Mouse (Mus musculus) bone marrow, adult 2 months (tissue): Measurements from ENCODE around the gene Glod4. TPM values are rescaled to one million over a fixed set of nuclear protein-coding genes. Genes with fewer than 3 reads are reported as not detected.

Experiments
- H3K27ac ChIP-seq: fragments of 200-500 bp; 2 replicates; pipeline ENCODE4 v1.5.1; 2012; ENCODE audit warnings: low read depth, mild to moderate bottlenecking, control low read depth, inconsistent platforms, low read length; ENCODE audit not compliant: control insufficient read depth, poor library complexity, insufficient read depth
- H3K4me1 ChIP-seq: fragments of 200-500 bp; 2 replicates; pipeline ENCODE4 v1.6.1; 2011; ENCODE audit warnings: low read length; ENCODE audit not compliant: control insufficient read depth, insufficient read depth
- H3K4me3 ChIP-seq: fragments of 200-500 bp; replicated peaks from 2 replicates; pipeline ENCODE3; 2011; ENCODE audit warnings: mild to moderate bottlenecking, low read depth, low read length, control low read depth; ENCODE audit not compliant: control insufficient read depth
- CTCF ChIP-seq: fragments of 200-500 bp; IDR thresholded peaks from 2 replicates; pipeline ENCODE4 v1.5.1; 2011; ENCODE audit warnings: low read length, control low read depth; ENCODE audit not compliant: control insufficient read depth, insufficient read depth
- POLR2A ChIP-seq: fragments of 200-500 bp; IDR thresholded peaks from 2 replicates; pipeline ENCODE4 v1.6.1; 2011; ENCODE audit warnings: low read depth, mild to moderate bottlenecking, control low read depth, low read length, borderline replicate concordance; ENCODE audit not compliant: control insufficient read depth
- WGBS: fragments of 180-500 bp; shearing (Covaris S2); methylation state at CpG from one replicate; pipeline ENCODE4 v1.1.7; 2018; 5-methylcytosine and 5-hydroxymethylcytosine counted together
- polyA plus RNA-seq: library from polyadenylated mRNA; stranded (reverse); fragments of >200 nt; gene quantifications from 2 replicates; pipeline ENCODE4 v1.2.4, GENCODE M21; 2011; ENCODE audit warnings: low replicate concordance; ENCODE audit not compliant: missing spikeins, insufficient read depth, insufficient read length

Glod4 gene
- polyA plus RNA-seq, 1 experiment = 25.0 TPM

DNA sequence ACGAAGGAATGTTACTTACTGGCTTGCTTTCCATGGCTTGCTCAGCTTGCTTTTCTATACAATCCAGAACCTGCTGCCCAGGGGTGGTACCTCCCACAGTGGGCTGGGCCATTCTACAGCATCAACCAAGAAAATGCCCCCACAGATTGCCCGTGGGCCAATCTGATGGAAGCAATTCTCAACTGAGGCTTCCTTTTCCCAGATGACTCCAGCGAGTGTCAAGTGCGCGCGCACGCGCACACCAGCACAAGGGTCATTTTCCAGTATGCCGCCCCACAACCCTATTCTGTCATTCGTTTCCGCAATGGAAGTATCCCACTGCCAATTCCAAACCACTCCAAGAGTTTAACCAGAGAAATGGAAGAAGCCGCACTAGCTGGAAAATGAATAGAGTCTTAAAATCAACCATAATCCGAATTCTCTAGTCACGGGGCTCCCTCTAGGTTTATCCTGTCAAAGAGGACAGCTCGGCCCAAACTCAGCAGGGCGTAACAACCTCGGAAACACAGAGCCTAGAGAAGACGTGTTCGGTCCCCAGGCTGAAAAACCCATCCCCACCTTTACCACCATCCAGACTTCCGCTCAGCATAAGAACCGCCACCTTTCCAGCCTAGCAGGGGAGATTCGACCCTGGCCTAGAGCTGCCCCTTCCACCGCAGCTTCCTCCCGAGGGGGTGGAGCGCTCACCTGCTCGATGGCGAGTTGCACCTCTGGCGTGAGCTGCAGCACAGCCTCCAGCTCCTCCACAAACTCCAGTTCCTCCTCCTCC, 64.6 kb downstream of the Glod4 start:
- WGBS = 1% methylated on average over 28 of the region's 28 CpGs
- Histone ChIP-seq H3K4me1 (no peaks in the 10 kb centered on the region; the same call in 1 of the 2 replicates), H3K4me3 (peak overlapping the region; percentile 99), H3K27ac (peak overlapping the region; percentile 51)
- TF ChIP-seq CTCF (no peak), POLR2A (no peak)

DNA sequence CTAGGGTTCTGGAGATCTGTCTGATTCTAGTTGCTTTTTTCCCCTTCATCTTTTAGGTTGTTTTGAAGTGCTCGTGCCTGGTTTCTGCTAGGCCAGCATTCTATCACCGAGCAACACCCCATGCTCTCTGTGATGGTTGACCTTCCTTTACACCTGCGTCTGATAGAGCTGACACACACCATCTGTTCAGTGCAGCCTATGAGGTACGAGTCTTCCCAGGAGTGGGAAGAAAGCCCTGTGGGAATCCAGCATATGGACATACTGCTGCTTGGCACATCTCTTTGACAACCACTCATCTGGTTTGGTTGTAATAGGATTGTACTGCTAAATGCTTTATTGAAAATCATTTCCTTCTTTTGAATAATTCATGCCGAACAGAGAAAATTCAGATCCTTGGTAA, 73.3 kb downstream of the Glod4 start:
- no peak for TF ChIP-seq POLR2A
- TF ChIP-seq CTCF = no peak
- H3K27ac ChIP-seq = no peak overlapping the region
- H3K4me1 ChIP-seq = no peaks in the 10 kb centered on the region
- WGBS = 92% methylated on average over 5 of the region's 5 CpGs
- no peak overlapping the region for H3K4me3 ChIP-seq

DNA sequence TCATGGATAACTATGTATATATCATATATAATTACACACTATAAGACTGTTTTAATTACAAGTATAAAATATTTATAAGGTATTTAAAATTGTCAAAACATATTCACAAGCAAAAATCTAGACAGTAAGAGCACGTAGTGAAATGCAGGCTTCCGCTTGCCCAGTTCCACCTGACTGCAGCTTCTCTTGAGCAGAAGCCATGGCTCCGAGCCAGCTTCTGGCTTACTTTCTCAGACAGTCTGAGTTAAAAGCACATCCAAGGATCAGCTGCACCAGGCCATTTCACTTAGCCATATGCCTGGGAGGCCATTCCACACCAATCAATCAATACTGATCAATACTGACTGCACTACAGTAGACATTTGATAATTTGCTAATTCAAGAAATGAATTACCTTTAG, 74.5 kb downstream of the Glod4 start:
- WGBS = 86% methylated on average over 3 of the region's 3 CpGs
- Histone ChIP-seq H3K4me1 (no peaks in the 10 kb centered on the region), H3K4me3 (no peak overlapping the region), H3K27ac (no peak overlapping the region)
- TF ChIP-seq CTCF = no peak
- TF ChIP-seq POLR2A = no peak

DNA sequence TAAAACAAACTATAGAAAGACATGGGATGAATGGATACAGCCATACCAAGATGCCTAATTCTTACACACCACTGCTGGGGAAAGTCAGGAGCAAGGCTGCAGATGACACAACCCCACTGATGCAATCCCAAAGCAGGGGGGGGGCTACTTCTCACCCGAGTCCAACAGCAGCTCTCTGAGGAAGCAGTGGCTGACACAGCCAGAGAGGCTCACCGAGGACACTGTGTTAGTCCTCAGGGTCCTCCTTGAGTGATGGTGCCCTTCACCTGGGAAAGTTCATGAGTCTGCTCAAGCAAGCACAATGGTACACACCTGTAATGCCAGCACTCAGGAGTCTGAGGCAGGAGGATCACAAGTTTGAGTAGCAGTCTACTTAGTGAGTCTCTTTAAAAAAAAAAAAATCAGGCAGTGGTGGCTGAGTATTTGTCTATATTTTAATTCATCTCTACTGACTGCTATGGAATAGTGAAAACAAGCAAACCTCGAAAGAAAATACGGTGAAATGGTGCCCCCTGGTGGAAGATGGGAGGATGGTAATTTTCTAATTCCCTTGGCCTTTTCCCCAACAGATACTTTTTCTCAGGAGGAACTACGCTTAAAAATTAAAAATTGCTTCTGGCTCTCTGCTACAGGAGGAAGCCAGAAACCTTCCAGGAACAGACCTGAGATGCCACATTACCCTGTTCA, 76.3 kb downstream of the Glod4 start:
- TF ChIP-seq CTCF = peak; percentile 20
- TF ChIP-seq POLR2A = no peak
- H3K4me3 ChIP-seq = no peak overlapping the region
- WGBS = 10% methylated on average over 5 of the region's 5 CpGs
- peak overlapping the region; percentile 45; the same call in 1 of the 2 replicates for H3K27ac ChIP-seq
- no peaks in the 10 kb centered on the region for H3K4me1 ChIP-seq

DNA sequence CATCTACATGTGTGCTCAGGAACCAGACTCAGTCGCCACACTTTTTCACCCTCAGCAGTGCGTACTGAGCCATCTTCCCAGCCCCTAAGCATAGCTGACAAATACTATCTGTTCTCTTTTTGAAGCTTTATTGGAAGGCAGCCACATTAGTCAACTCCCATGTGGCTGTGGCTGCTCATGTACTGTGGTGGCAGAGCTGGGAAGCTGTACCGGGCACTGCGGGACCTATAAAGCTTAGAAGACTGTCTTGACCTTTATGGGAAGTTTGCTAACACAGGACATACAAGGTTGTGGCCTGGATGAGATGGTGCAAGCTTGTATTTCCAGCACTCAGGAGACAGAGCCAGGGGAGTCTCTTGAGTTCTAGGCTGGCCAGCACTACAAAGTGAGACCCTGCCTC, 76.9 kb downstream of the Glod4 start:
- TF ChIP-seq POLR2A (no peak), CTCF (no peak)
- no peaks in the 10 kb centered on the region for H3K4me1 ChIP-seq
- no peak overlapping the region for H3K4me3 ChIP-seq
- H3K27ac ChIP-seq = no peak overlapping the region
- 57% methylated on average over 4 of the region's 4 CpGs for WGBS

DNA sequence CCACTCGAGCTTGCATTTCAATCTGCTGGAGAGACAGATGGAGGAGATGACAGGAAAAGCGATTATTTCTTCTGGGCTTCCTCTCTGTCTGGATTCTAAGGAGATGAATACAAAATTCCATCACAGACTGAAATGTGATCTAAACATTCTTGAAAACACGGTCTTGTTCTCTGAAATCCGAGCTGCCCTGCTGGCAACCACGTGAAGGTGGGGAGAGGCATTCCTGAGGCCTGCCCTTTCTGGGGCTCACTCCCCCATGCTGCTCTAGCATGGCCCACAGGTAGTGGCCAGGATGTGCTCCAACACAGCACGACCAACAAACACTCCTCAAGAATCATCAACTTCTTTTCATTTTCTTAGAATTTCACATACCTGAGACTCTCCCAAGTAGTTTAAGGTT, 83.3 kb downstream of the Glod4 start:
- H3K4me3 ChIP-seq = no peak overlapping the region
- WGBS = 82% methylated on average over 6 of the region's 6 CpGs
- no peak overlapping the region for H3K27ac ChIP-seq
- TF ChIP-seq POLR2A = no peak
- no peak for TF ChIP-seq CTCF
- H3K4me1 ChIP-seq = no peaks in the 10 kb centered on the region

DNA sequence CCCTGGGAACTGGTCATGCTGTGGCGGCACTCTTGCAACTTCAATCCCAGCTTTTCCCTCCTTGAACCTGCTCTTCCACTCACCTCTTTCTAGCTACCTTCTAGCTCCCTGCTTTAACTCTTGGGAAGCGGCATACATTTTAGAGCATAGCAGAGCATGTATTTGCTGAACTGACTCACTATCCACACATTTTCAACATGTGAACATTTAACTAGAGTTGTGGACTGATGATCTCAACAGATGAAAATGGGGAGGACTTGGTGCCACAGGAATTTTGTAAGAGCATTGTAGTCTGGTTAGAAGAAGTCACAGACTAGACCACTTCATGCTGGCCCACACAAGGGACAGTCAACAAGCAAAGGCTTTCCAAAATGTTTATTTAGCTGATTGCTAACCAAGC, 85.2 kb downstream of the Glod4 start:
- no peak for TF ChIP-seq POLR2A
- no peak for TF ChIP-seq CTCF
- H3K4me3 ChIP-seq = no peak overlapping the region
- WGBS = 85% methylated on average over 2 of the region's 2 CpGs
- H3K4me1 ChIP-seq = no peaks in the 10 kb centered on the region
- H3K27ac ChIP-seq = no peak overlapping the region

DNA sequence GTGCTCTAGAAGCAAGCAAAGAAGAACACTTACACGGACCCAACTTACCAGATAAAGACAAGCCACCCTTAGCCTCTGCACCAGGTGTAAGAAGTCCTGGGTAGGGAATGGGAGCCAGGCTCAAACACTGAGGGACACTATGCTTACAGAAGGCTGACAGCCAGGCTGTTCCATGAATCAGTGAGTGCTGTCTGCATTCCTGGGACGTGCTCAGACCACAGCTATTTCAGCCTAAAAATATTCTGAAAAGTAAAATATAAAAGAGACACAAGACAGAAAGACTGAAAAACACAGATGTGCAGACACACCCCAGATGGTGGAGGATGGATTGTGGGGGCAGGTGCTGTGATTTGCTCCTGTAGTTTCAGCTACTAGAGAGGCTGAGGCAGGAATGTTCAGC, 88.7 kb downstream of the Glod4 start:
- WGBS = 79% methylated on average over 2 of the region's 2 CpGs

DNA sequence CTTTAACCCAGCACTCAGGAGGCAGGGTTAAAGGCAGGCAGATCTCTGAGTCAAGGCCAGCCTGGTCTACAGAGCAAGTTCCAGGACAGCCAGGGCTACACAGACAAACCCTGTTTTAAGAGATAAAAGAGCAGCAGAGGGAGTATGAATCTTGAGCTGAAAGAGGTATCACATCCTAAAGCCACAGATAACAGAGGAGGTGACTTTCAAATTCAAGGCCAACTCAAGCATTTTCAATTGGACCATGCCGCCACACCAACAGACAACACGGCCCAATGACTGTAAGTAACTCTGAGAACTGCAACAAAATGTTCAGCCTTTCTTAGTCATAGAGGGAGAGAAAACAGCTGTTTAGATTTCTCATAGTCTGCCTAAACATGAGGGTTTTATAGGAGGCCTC, 89.3 kb downstream of the Glod4 start:
- WGBS = 78% methylated on average over 2 of the region's 2 CpGs
- Histone ChIP-seq H3K4me3 (no peak overlapping the region), H3K4me1 (no peaks in the 10 kb centered on the region; the same call in 1 of the 2 replicates), H3K27ac (no peak overlapping the region)
- TF ChIP-seq CTCF = no peak

More for the DNA sequence above, 88.7 kb downstream of the Glod4 start:
- no peak overlapping the region for H3K4me3 ChIP-seq
- TF ChIP-seq CTCF (no peak), POLR2A (no peak)
- no peak overlapping the region for H3K27ac ChIP-seq
- no peaks in the 10 kb centered on the region; the same call in 1 of the 2 replicates for H3K4me1 ChIP-seq
